In genomic region chr7:141902269-141902729, GRCm38 (mm10) we compare ENCODE assay signal across 1 mouse cellular context.
TF ChIP-seq lines count a peak whose summit lies in the region.

No protein-coding gene starts in this region.

TF ChIP-seq in CH12.LX, 34 proteins besides CTCF, POLR2A, EP300 and RAD21 (continued from another document):
- TF ChIP-seq KAT2A (IDR thresholded peaks at IDR 0.05; ENCODE audit: insufficient replicate concordance, low read length) (no peak), ZC3H11A (IDR thresholded peaks at IDR 0.05; ENCODE audit: low read depth, low read length) (no peak), MAZ (IDR thresholded peaks at IDR 0.05; ENCODE audit: low read depth, low read length) (no peak), MXI1 (IDR thresholded peaks at IDR 0.05; ENCODE audit: low read depth, low read length) (peak; percentile 59), CHD2 (IDR thresholded peaks at IDR 0.05; ENCODE audit: low read length) (peak; percentile 75), RCOR1 (conservative IDR thresholded peaks at IDR 0.05; ENCODE audit: low read depth, low read length) (no peak), TBP (conservative IDR thresholded peaks at IDR 0.05; ENCODE audit: low read depth, low read length) (peak; percentile 90), ZKSCAN1 (IDR thresholded peaks at IDR 0.05; ENCODE audit: borderline replicate concordance, low read depth, low read length) (no peak), POLR2AphosphoS2 (IDR thresholded peaks at IDR 0.05; ENCODE audit: low read depth, low read length) (peak; percentile 56; the same call in 1 of the 2 replicates), USF2 (conservative IDR thresholded peaks at IDR 0.05; ENCODE audit: low read depth, low read length) (no peak), PAX5 (IDR thresholded peaks at IDR 0.05; ENCODE audit: low read length) (no peak), HCFC1 (IDR thresholded peaks at IDR 0.05; ENCODE audit: low read depth, low read length) (no peak; the same call in none of the 2 replicates), NELFE (IDR thresholded peaks at IDR 0.05; ENCODE audit: low read depth, low read length) (peak; percentile 86), MAFK (IDR thresholded peaks at IDR 0.05; ENCODE audit: insufficient replicate concordance, low read length) (no peak), MEF2A (IDR thresholded peaks at IDR 0.05; ENCODE audit: borderline replicate concordance, low read depth, low read length) (no peak), JUN (IDR thresholded peaks at IDR 0.05; ENCODE audit: insufficient read depth, low read depth, low read length) (no peak), ZNF384 (IDR thresholded peaks at IDR 0.05; ENCODE audit: low read depth, low read length) (no peak), SIN3A (IDR thresholded peaks at IDR 0.05; ENCODE audit: low read length) (peak; percentile 54)
